Mouse (Mus musculus) lung, embryonic 16.5 days (tissue): Measurements from ENCODE around the gene Dennd1b. TPM values are rescaled to one million over a fixed set of nuclear protein-coding genes. Genes with fewer than 3 reads are reported as not detected.

ENCODE experiments used
- ATAC-seq: fragments of 200-750 bp; cut with Nextera tagmentation; 2 replicates; pipeline ENCODE4 v1.8.0; 2017; ENCODE audit warnings: low read depth, mild to moderate bottlenecking, moderate library complexity
- H3K27ac ChIP-seq: fragments of 300-500 bp; sonication (generic); 2 replicates; pipeline ENCODE4 v1.5.1; 2014; ENCODE audit warnings: mild to moderate bottlenecking, control low read depth, low read length
- H3K27me3 ChIP-seq: fragments of 300-500 bp; sonication (generic); 2 replicates; pipeline ENCODE4 v1.6.1; 2014; ENCODE audit warnings: low read depth, low read length, mixed read lengths; ENCODE audit not compliant: control insufficient read depth, insufficient read depth
- H3K36me3 ChIP-seq: fragments of 300-500 bp; sonication (generic); 2 replicates; pipeline ENCODE4 v1.6.1; 2014; ENCODE audit warnings: low read length; ENCODE audit not compliant: control insufficient read depth, insufficient read depth
- H3K4me1 ChIP-seq: fragments of 300-500 bp; sonication (generic); replicated peaks from 2 replicates; pipeline ENCODE4 v1.6.1; 2014; ENCODE audit warnings: low read length, mixed read lengths; ENCODE audit not compliant: control insufficient read depth, insufficient read depth
- H3K4me2 ChIP-seq: fragments of 300-500 bp; sonication (generic); 2 replicates; pipeline ENCODE4 v1.6.1; 2014; ENCODE audit warnings: low read depth, low read length, control low read depth
- H3K4me3 ChIP-seq: fragments of 300-500 bp; sonication (generic); 2 replicates; pipeline ENCODE4 v1.5.1; 2014; ENCODE audit warnings: mild to moderate bottlenecking, low read length, control low read depth
- H3K9ac ChIP-seq: fragments of 300-500 bp; sonication (generic); 2 replicates; pipeline ENCODE4 v1.6.1; 2014; ENCODE audit warnings: low read length, control low read depth
- H3K9me3 ChIP-seq: fragments of 300-500 bp; sonication (generic); 2 replicates; pipeline ENCODE4 v1.6.1; 2016; ENCODE audit warnings: low read length; ENCODE audit not compliant: control insufficient read depth
- WGBS: fragments of 180-500 bp; shearing (Covaris S2); extraction: QIAGEN DNeasy Blood & Tissue Kit; methylation state at CpG from one replicate; pipeline ENCODE4 v1.1.7; 2014; 5-methylcytosine and 5-hydroxymethylcytosine counted together
- polyA plus RNA-seq: library from polyadenylated mRNA; unstranded; fragments of >200 nt; fragmentation: Nextera tagmentation; extraction: Ambion mirVana; gene quantifications from 2 replicates; pipeline ENCODE4 v1.2.1, GENCODE M21; 2015

Dennd1b gene
- polyA plus RNA-seq, 1 experiment from 2014 or later: 9.1 TPM

GRCm38 (mm10) chr1:138930856-138931255 is 32.4 kb upstream of the Dennd1b start:
- Histone ChIP-seq H3K9me3 (no peaks in the 10 kb centered on the region), H3K4me2 (no peak overlapping the region), H3K36me3 (no peaks in the 10 kb centered on the region), H3K4me3 (no peak overlapping the region), H3K9ac (no peak overlapping the region), H3K27ac (peak overlapping the region; percentile 44; the same call in 1 of the 2 replicates), H3K4me1 (peaks cover 22% of the 10 kb centered on the region), H3K27me3 (no peaks in the 10 kb centered on the region)
- no peak for ATAC-seq
- WGBS: 52% methylated on average over 3 of the region's 3 CpGs

GRCm38 (mm10) chr1:138936169-138936568 is 27.1 kb upstream of the Dennd1b start:
- Histone ChIP-seq H3K4me1 (no peaks in the 10 kb centered on the region), H3K27ac (no peak overlapping the region), H3K9ac (no peak overlapping the region), H3K36me3 (no peaks in the 10 kb centered on the region), H3K4me3 (no peak overlapping the region), H3K4me2 (no peak overlapping the region), H3K9me3 (no peaks in the 10 kb centered on the region), H3K27me3 (no peaks in the 10 kb centered on the region)
- WGBS: 53% methylated on average over 6 of the region's 6 CpGs
- ATAC-seq: no peak

- Histone ChIP-seq H3K27me3 (no peaks in the 10 kb centered on the region), H3K4me1 (no peaks in the 10 kb centered on the region)
- no peak for ATAC-seq
These were observed 25.4 kb upstream of the Dennd1b start for GRCm38 (mm10) chr1:138937686-138938370.

GRCm38 (mm10) chr1:138939579-138940139 is 23.6 kb upstream of the Dennd1b start:
- Histone ChIP-seq H3K4me2 (no peak overlapping the region), H3K27ac (no peak overlapping the region), H3K9me3 (no peaks in the 10 kb centered on the region), H3K36me3 (no peaks in the 10 kb centered on the region), H3K4me1 (no peaks in the 10 kb centered on the region), H3K27me3 (no peaks in the 10 kb centered on the region), H3K9ac (no peak overlapping the region), H3K4me3 (no peak overlapping the region)
- 68% methylated on average over 6 of the region's 6 CpGs for WGBS
- ATAC-seq: no peak

More at GRCm38 (mm10) chr1:138937686-138938370, 25.4 kb upstream of the Dennd1b start:
- Histone ChIP-seq H3K9me3 (no peaks in the 10 kb centered on the region), H3K4me3 (no peak overlapping the region), H3K36me3 (no peaks in the 10 kb centered on the region), H3K9ac (no peak overlapping the region), H3K4me2 (no peak overlapping the region), H3K27ac (no peak overlapping the region)
- 52% methylated on average over 6 of the region's 6 CpGs for WGBS

GRCm38 (mm10) chr1:138940407-138940806 is 22.8 kb upstream of the Dennd1b start:
- 83% methylated on average over 8 of the region's 8 CpGs for WGBS
- H3K9ac ChIP-seq: no peak overlapping the region

GRCm38 (mm10) chr1:138952173-138952572 is 11.1 kb upstream of the Dennd1b start:
- H3K27ac ChIP-seq: no peak overlapping the region
- no peaks in the 10 kb centered on the region for H3K9me3 ChIP-seq
- no peak for ATAC-seq

More at GRCm38 (mm10) chr1:138940407-138940806, 22.8 kb upstream of the Dennd1b start:
- Histone ChIP-seq H3K4me3 (no peak overlapping the region), H3K4me2 (no peak overlapping the region), H3K9me3 (no peaks in the 10 kb centered on the region), H3K27me3 (no peaks in the 10 kb centered on the region), H3K4me1 (no peaks in the 10 kb centered on the region), H3K36me3 (no peaks in the 10 kb centered on the region), H3K27ac (no peak overlapping the region)
- no peak for ATAC-seq

GRCm38 (mm10) chr1:138954978-138955377 is 8.3 kb upstream of the Dennd1b start:
- Histone ChIP-seq H3K27me3 (no peaks in the 10 kb centered on the region), H3K9ac (no peak overlapping the region), H3K4me2 (no peak overlapping the region), H3K4me3 (no peak overlapping the region), H3K36me3 (no peaks in the 10 kb centered on the region), H3K27ac (no peak overlapping the region), H3K4me1 (no peaks in the 10 kb centered on the region), H3K9me3 (no peaks in the 10 kb centered on the region)
- ATAC-seq: no peak
- whole genome bisulfite sequencing: 77% methylated on average over 5 of the region's 5 CpGs

More at GRCm38 (mm10) chr1:138952173-138952572, 11.1 kb upstream of the Dennd1b start:
- H3K4me1 ChIP-seq: no peaks in the 10 kb centered on the region
- H3K36me3 ChIP-seq: no peaks in the 10 kb centered on the region
- no peak overlapping the region for H3K4me3 ChIP-seq
- H3K9ac ChIP-seq: no peak overlapping the region
- no peak overlapping the region for H3K4me2 ChIP-seq
- H3K27me3 ChIP-seq: no peaks in the 10 kb centered on the region

- no peak overlapping the region for H3K4me2 ChIP-seq
- no peaks in the 10 kb centered on the region for H3K4me1 ChIP-seq
- WGBS: 81% methylated on average over 4 of the region's 4 CpGs
- no peak overlapping the region for H3K4me3 ChIP-seq
- no peak overlapping the region for H3K27ac ChIP-seq
- H3K9me3 ChIP-seq: no peaks in the 10 kb centered on the region
- no peak for ATAC-seq
- H3K36me3 ChIP-seq: no peaks in the 10 kb centered on the region
- H3K9ac ChIP-seq: no peak overlapping the region
- H3K27me3 ChIP-seq: no peaks in the 10 kb centered on the region
These were observed 7.8 kb upstream of the Dennd1b start for GRCm38 (mm10) chr1:138955455-138955854.

DNA sequence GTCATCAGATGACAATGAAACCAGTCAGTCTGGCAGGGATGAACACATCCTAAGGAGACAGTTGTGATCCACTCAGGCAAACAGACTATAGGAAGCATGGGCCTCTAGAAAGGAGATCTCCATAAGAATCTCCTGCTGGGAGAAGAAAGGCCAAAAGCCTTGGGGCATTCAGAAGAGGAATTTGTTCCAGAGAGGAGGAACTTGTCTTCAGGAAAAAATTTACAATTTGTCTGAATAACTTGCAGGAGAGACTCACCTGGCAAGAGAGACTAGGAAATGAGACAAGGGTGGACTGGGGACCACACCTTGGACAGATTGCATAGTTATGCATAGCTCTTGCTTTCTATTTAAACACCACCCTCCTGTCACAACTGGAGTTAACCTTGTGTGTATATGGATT is 6.7 kb upstream of the Dennd1b start:
- Histone ChIP-seq H3K27ac (no peak overlapping the region), H3K9me3 (no peaks in the 10 kb centered on the region), H3K4me1 (no peaks in the 10 kb centered on the region), H3K4me2 (no peak overlapping the region), H3K36me3 (no peaks in the 10 kb centered on the region), H3K9ac (no peak overlapping the region), H3K4me3 (no peak overlapping the region), H3K27me3 (no peaks in the 10 kb centered on the region)
- ATAC-seq: no peak
